Mouse (Mus musculus) limb, embryonic 14.5 days (tissue): ENCODE data around the gene Tmprss6. TPM values are rescaled to one million over a fixed set of nuclear protein-coding genes. Genes with fewer than 3 reads are reported as not detected.

Experiments used
- ATAC-seq: fragments of 200-750 bp; cut with Nextera tagmentation; 2 replicates; pipeline ENCODE4 v1.8.0; 2017; ENCODE audit warnings: low read depth, moderate number of reproducible peaks, moderate TSS enrichment; ENCODE audit not compliant: low FRiP score
- DNase-seq: peaks from one replicate; pipeline ENCODE4 v3.0.0-alpha.2; 2015; ENCODE audit warnings: low spot score
- H3K27ac ChIP-seq: fragments of 300-500 bp; sonication (generic); replicated peaks from 2 replicates; pipeline ENCODE4 v1.5.1; 2014; ENCODE audit warnings: low read depth, mild to moderate bottlenecking, low read length, moderate library complexity, mixed read lengths
- H3K27me3 ChIP-seq: fragments of 300-500 bp; sonication (generic); 2 replicates; pipeline ENCODE4 v1.6.1; 2014; ENCODE audit warnings: low read length, mixed read lengths; ENCODE audit not compliant: control insufficient read depth, insufficient read depth
- H3K36me3 ChIP-seq: fragments of 300-500 bp; sonication (generic); 2 replicates; pipeline ENCODE4 v1.6.1; 2014; ENCODE audit warnings: mild to moderate bottlenecking, low read length, moderate library complexity, mixed read lengths; ENCODE audit not compliant: control insufficient read depth, insufficient read depth
- H3K4me1 ChIP-seq: fragments of 300-500 bp; sonication (generic); 2 replicates; pipeline ENCODE4 v1.6.1; 2014; ENCODE audit warnings: antibody characterized with exemption, low read length, mixed read lengths; ENCODE audit not compliant: control insufficient read depth, insufficient read depth
- H3K4me2 ChIP-seq: fragments of 300-500 bp; sonication (generic); replicated peaks from 2 replicates; pipeline ENCODE4 v1.6.1; 2014; ENCODE audit warnings: low read depth, mild to moderate bottlenecking, low read length, moderate library complexity; ENCODE audit not compliant: severe bottlenecking
- H3K4me3 ChIP-seq: fragments of 300-500 bp; sonication (generic); replicated peaks from 2 replicates; pipeline ENCODE4 v1.5.1; 2014; ENCODE audit warnings: low read length
- H3K9ac ChIP-seq: fragments of 300-500 bp; sonication (generic); 2 replicates; pipeline ENCODE4 v1.6.1; 2014; ENCODE audit warnings: mild to moderate bottlenecking, low read depth, low read length, moderate library complexity; ENCODE audit not compliant: severe bottlenecking
- H3K9me3 ChIP-seq: fragments of 300-500 bp; sonication (generic); 2 replicates; pipeline ENCODE4 v1.6.1; 2016; ENCODE audit warnings: low read length; ENCODE audit not compliant: control insufficient read depth
- POLR2A ChIP-seq: fragments of 200-500 bp; IDR thresholded peaks from 2 replicates; pipeline ENCODE4 v1.8.0; 2012; ENCODE audit warnings: inconsistent platforms, mild to moderate bottlenecking, moderate library complexity, borderline replicate concordance; ENCODE audit not compliant: insufficient read depth, insufficient read length; ENCODE audit errors: extremely low read depth
- WGBS: fragments of 180-500 bp; shearing (Covaris S2); extraction: QIAGEN DNeasy Blood & Tissue Kit; methylation state at CpG from one replicate; pipeline ENCODE4 v1.1.7; 2014; 5-methylcytosine and 5-hydroxymethylcytosine counted together
- polyA plus RNA-seq, 2 experiments: library from polyadenylated mRNA; depleted of rRNA in 1 of 2; stranded (reverse) in 1 of 2; unstranded in 1 of 2; fragments of >200 nt; fragmentation: Nextera tagmentation in 1 of 2; extraction: Ambion mirVana in 1 of 2; gene quantifications; 2 replicates each; pipeline versions ENCODE4 v1.2.1 to v1.2.3; 2012 to 2014

The Tmprss6 gene
- polyA plus RNA-seq, 2 experiments, result 0.05 to 0.58 TPM

DNA sequence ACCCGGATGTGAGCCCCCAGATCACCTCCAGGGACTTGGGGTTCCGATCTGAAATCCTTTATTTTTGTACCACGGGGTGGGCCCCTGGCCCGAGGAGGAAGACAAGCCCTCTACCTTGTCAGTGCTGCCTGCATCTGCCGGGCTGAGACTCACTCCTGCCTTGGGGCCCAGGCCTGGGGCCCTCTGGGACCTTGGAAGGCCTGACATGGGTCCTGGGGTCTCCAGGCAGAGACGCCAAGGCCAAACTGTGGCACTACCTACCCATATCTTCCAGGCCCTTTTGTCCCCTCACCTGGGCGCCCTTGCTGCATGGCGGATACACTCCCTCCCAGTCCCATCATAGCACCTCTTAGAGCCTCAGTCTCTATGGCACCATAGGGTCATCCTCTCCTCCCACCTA, 29.9 kb downstream of the Tmprss6 start:
- ATAC-seq (no peak), DNase-seq (no peak)
- Histone ChIP-seq H3K36me3 (peaks cover 31% of the 10 kb centered on the region), H3K4me3 (no peak overlapping the region), H3K9me3 (no peaks in the 10 kb centered on the region), H3K9ac (no peak overlapping the region), H3K27me3 (0 out of 2 replicates have a peak, but pooled peaks cover 6% of the 10 kb centered on the region), H3K4me1 (peaks cover 12% of the 10 kb centered on the region), H3K4me2 (no peak overlapping the region), H3K27ac (no peak overlapping the region)
- WGBS, result 59% methylated on average over 8 of the region's 8 CpGs
- no peak for TF ChIP-seq POLR2A

DNA sequence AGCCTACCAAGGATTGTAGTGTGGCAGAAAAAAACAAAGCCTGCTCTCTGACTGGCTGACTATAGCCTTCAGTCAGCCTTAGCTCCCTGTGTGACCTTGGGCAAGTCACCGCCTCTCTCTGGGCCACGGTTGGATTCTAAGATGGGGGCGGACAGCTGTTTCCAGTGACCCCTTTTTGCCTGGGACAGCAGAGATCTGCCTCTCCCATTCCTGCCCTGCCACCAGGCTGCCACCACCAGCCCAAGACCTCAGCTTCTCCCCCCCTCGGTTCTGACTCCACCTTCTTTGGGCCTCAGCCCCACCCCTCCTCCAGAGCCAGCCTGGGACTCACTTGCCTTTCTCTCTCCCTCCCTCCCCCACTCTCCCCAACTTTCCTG, 30.4 kb downstream of the Tmprss6 start:
- Histone ChIP-seq H3K9me3 (no peaks in the 10 kb centered on the region), H3K9ac (no peak overlapping the region), H3K4me3 (no peak overlapping the region), H3K27me3 (0 out of 2 replicates have a peak, but pooled peaks cover 6% of the 10 kb centered on the region), H3K4me2 (no peak overlapping the region), H3K4me1 (peaks cover 12% of the 10 kb centered on the region), H3K36me3 (peaks cover 36% of the 10 kb centered on the region), H3K27ac (no peak overlapping the region)
- no peak for DNase-seq
- 51% methylated on average over 4 of the region's 4 CpGs for WGBS
- TF ChIP-seq POLR2A, result no peak
- ATAC-seq, result no peak

DNA sequence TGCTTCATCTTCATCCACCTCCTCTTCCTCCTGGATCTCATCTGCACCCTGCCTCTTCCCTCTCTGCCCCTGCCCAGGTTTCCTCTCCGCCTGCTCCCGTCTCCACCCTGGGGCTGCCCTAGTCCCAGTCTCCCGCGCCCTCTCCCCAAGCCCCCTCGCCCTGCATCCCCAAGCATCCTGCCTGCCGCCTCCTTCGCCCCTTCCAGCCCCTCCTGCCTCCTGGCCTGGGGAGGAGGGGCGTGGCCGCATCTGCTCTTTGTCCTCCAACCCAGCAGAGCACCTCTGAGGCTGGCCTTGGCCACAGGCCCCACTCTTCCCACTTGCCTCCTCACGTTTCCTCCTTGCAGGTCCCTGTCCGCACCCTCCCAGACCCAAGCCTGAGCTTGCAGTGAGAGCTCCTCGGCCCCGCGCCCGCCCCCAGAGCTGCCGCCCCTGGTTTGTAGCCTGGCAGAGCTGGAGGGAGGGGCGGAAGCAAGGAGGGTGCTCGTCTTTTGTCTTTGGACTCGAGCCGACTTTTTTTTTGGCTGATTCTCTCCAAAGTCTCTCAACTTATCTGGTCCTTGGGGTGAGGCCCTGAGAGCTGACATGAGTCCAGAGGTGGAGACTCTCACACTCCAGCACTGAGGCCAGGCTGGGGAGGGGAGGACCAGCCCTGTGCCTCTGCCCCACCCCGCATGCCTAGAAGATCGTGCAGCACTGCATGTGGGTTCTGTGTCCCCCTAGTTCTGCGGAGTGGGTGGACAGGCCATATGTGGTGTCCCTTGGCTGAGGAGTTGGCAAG, 31.0 kb downstream of the Tmprss6 start:
- H3K4me2 ChIP-seq, result peak overlapping the region; percentile 45
- H3K36me3 ChIP-seq, result peaks cover 40% of the 10 kb centered on the region
- peak overlapping the region; percentile 28; the same call in 1 of the 2 replicates for H3K9ac ChIP-seq
- peaks cover 12% of the 10 kb centered on the region for H3K4me1 ChIP-seq
- DNase-seq (peak; percentile 45), ATAC-seq (peak; percentile 45)
- no peaks in the 10 kb centered on the region for H3K9me3 ChIP-seq
- H3K27me3 ChIP-seq, result 0 out of 2 replicates have a peak, but pooled peaks cover 6% of the 10 kb centered on the region
- WGBS, result 16% methylated on average over 22 of the region's 23 CpGs
- no peak for TF ChIP-seq POLR2A
- H3K4me3 ChIP-seq, result peak overlapping the region; percentile 20; the same call in 1 of the 2 replicates
- H3K27ac ChIP-seq, result no peak overlapping the region

GRCm38 (mm10) chr15:78436380-78437192, 31.8 kb downstream of the Tmprss6 start:
- H3K9ac ChIP-seq, result peak overlapping the region; percentile 28; the same call in 1 of the 2 replicates
- peaks cover 44% of the 10 kb centered on the region for H3K36me3 ChIP-seq
- H3K27me3 ChIP-seq, result 0 out of 2 replicates have a peak, but pooled peaks cover 6% of the 10 kb centered on the region
- H3K4me1 ChIP-seq, result peaks cover 12% of the 10 kb centered on the region
- DNase-seq (peak; percentile 90), ATAC-seq (peak; percentile 70)
- TF ChIP-seq POLR2A, result no peak
- 13% methylated on average over 21 of the region's 32 CpGs for WGBS
- H3K4me3 ChIP-seq, result peak overlapping the region; percentile 20
- H3K4me2 ChIP-seq, result peak overlapping the region; percentile 45
- H3K9me3 ChIP-seq, result no peaks in the 10 kb centered on the region
- no peak overlapping the region for H3K27ac ChIP-seq

DNA sequence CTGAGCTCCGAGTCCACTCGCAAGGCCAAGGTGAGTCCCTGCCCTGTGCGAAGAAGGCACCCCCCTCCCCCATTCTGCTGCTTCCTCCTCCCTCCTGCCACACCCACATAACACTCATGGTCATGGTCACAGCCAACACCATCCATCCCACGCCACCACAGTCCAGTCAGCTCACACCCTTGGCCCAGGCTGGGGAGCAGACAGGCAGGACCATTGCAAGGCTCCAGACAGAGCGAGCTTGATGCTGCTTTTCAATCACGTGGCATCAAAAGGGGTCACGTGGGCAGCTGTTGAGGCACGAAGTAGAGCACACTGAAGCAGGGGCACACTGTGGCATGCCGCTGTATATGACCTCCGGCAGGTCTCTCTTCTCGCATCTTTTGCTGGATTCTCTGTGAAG, 32.8 kb downstream of the Tmprss6 start:
- no peak for TF ChIP-seq POLR2A
- Histone ChIP-seq H3K9me3 (no peaks in the 10 kb centered on the region), H3K27me3 (0 out of 2 replicates have a peak, but pooled peaks cover 6% of the 10 kb centered on the region), H3K4me1 (peaks cover 12% of the 10 kb centered on the region), H3K36me3 (peaks cover 51% of the 10 kb centered on the region), H3K4me3 (no peak overlapping the region), H3K27ac (no peak overlapping the region), H3K4me2 (no peak overlapping the region), H3K9ac (no peak overlapping the region)
- 83% methylated on average over 11 of the region's 11 CpGs for WGBS
- no peak for DNase-seq
- no peak for ATAC-seq
